Mouse (Mus musculus): ENCODE results near the gene Nr2c2ap.

GRCm38 (mm10) chr8:70112401-70113016, 18.6 kb upstream of the Nr2c2ap start:
- TF ChIP-seq CTCF (conservative IDR thresholded peaks at IDR 0.05; ENCODE audit: insufficient read depth, insufficient read length, low read depth, low read length) (no peak), POLR2A (IDR thresholded peaks at IDR 0.05; ENCODE audit: low read depth, low read length) (no peak)

All from kidney, adult 2 months (tissue).